Mouse (Mus musculus) adrenal gland, adult 18-20 months (tissue): Measurements from ENCODE around the gene Gm9821. TPM values are rescaled to one million over a fixed set of nuclear protein-coding genes. Genes with fewer than 3 reads are reported as not detected.

Experiments
- microRNA-seq, 2 experiments: library from miRNA; unstranded; fragments of <30 nt; microRNA quantifications; one replicate each; pipeline ENCODE4 v1.2.0; 2021; ENCODE audit warnings: borderline number of aligned reads in 2 of 2
- total RNA-seq, 2 experiments: library from RNA; stranded (reverse); gene quantifications; 1 replicate in 1 of 2; 2 replicates in 1 of 2; pipeline ENCODE4 v1.2.3; 2021

Gene Gm9821
- total RNA-seq, 2 experiments from 2014 or later, result not detected

Small RNA genes within 50 kb of the gene (microRNA-seq; reads per million reads assigned to microRNA genes)
- 0 reads per million in 2 experiments for gene Mir6999

Other genes starting within 250 kb of the Gm9821 start
- 10 to 100 TPM; 33.5 to 64.5 TPM for gene Atg13, start 235.1 kb upstream of the Gm9821 start, total RNA-seq
- 1 to 10 TPM; 6.3 to 8.6 TPM for gene Harbi1, start 234.9 kb upstream of the Gm9821 start, total RNA-seq
- gene Ambra1, start 215.6 kb upstream of the Gm9821 start, total RNA-seq, result 10 to 100 TPM; 32.1 to 34.2 TPM
- gene Chrm4, start 18.5 kb upstream of the Gm9821 start, total RNA-seq, result 1 to 10 TPM; 3.7 to 4.6 TPM
- 1 to 10 TPM; 7.2 to 7.8 TPM for gene Mdk, start 13.4 kb upstream of the Gm9821 start, total RNA-seq
- gene Dgkz, start 30.2 kb downstream of the Gm9821 start, total RNA-seq, result 10 to 100 TPM; 38.9 to 40.3 TPM
- 10 to 100 TPM; 10.5 to 36.6 TPM for gene Creb3l1, start 78.8 kb downstream of the Gm9821 start, total RNA-seq
- gene Phf21a, start 147.4 kb downstream of the Gm9821 start, total RNA-seq, result 10 to 100 TPM; 57.4 to 60.1 TPM